Mouse (Mus musculus) heart, postnatal 25 days (tissue): Measurements from ENCODE around the gene Slc8b1. TPM values are rescaled to one million over a fixed set of nuclear protein-coding genes. Genes with fewer than 3 reads are reported as not detected.

Source experiments
- DNase-seq: peaks from one replicate; pipeline ENCODE4 v3.0.0; 2022; ENCODE audit warnings: low spot score
- intact Hi-C: fragments of 180-260 bp; cut with DNase I; formaldehyde crosslinking; loops from one replicate; pipeline ENCODE4 v1.15.1; 2025
- total RNA-seq, 2 experiments: library from RNA; stranded (reverse); gene quantifications; 2 replicates each; pipeline ENCODE4 v1.2.3; 2021

Gene Slc8b1
- total RNA-seq, 2 experiments from 2014 or later = 9.3 to 12.6 TPM

- intact Hi-C loops = no loop called here
- DNase-seq = peak; percentile 59
Observed at GRCm38 (mm10) chr5:120562956-120563913, 52.3 kb downstream of the Slc8b1 start.

DNA sequence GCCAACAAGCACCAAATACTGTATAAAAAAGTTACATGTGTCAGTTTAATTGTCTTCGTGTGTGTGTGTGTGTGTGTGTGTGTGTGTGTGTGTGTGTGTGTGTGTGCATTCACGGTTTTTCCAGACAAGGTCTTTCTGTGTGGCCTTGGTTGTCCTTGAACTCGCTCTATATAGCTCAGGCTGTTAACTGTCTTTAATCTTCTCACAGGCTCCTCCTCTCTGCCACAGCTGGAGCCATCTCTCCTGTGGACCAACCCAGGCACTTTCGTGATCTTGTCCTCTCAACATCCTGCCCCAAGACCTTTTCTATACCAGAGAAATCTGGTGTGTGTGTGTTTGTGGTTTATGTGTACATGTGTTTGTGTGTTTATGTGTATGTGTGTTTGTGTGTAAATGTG lies 52.9 kb downstream of the Slc8b1 start:
- DNase-seq = no peak
- intact Hi-C loops = loop anchor here (1.0 kb wide), 1 partner anchor 14 kb away; no protein-coding TSS in a partner anchor

DNA sequence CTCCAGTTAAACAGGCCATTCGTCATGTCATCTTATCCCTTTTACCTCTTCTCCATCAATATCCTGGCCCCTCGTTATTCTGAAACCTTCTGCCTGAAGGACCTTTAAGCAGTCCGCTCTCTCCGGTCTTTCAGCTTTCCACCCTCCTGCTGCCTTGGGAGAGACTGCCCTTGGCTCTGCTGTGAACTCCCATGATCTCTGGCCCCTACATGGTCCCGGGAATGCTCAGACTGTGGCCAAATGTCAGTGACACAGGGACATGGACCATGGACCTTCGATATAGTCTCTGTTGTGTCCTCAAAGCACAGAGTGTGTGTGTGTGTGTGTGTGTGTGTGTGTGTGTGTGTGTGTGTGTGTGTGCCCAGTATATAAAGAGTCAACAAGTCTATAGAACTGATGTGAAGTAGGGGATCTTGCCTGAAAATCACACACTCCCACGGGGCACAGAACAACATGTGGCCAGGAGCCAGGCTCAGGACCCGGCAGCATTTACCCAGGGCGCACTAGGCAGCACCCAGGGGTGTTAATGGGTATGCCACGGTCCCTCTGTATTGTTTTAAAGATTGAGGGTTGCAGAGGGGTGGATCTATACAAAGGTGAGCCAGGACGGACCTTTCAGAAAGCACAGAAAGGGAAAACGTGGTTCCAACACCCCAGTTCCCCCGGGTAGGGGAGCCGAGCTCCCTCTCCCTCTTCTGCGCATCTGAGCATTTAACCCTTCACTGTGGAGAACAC lies 54.4 kb downstream of the Slc8b1 start:
- intact Hi-C loops = no loop called here
- no peak for DNase-seq

DNA sequence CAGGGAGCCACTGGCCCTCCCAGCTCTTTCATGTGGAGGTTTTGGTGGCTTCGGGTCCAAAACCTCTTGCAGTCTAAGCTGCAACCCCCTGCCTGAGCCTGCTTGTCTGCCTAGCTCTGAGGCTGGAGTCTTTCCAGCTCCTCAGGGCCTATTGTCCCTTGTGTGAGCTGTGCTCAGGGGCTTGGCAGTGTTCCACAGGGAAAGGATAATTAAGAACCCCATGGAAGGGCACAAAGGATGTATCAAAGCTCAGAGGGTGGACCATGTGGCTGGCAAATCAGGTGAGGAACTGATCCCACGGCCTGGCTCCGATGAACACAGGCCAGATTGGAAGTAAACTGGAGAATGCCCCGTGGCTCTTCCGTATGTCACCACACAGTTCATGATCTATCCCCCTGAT lies 55.1 kb downstream of the Slc8b1 start:
- no peak for DNase-seq
- intact Hi-C loops = no loop called here

DNA sequence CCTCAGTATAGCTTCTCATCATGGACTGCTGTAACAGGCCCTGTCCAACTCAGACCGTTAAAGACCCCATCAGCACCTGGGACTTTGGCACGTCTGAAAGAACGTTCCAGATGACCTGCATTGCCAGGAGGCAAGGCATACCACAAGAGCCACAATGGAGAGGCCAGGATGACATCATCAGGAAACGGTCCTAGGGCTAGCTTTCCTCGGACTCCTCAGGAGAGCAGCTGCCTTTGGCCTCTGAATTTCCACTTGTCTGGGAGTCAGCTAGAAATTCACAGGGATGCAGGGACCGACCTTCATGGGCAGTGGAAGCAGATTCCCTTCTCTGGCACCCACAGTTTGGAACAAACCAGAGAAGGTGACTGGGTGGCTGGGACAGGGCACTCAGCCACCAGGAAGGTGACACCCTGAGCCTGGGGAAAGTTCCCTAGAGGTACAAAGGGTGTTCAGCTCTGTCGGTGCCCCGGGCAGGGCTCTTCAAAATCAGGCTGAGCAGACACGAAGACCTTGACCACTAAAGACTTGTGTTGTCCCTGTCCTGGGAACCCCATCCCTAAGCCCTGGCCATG lies 55.8 kb downstream of the Slc8b1 start:
- intact Hi-C loops = no loop called here
- no peak for DNase-seq

DNA sequence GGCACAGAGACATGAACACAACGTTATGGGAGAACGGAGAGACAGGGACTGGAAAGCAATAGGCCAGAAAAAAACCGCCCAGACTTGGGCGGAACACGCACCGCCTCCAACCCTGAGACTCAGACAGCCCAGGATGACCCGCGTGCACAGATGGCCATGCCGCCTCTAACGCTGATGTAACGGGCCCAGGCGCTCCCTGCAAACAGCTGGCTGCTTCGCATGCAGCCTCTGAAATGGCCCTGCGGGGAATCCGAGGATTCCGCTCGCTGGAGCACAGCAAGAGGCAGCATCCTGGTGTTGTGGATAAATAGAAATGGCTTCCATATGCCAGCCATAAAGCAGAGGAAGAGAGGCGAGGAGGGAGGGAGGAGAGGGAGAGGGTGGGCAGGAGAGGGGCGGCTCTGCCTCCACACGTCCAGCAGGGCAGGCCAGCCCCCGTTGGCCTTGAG lies 56.3 kb downstream of the Slc8b1 start:
- intact Hi-C loops = no loop called here
- peak; percentile 63 for DNase-seq

- no peak for DNase-seq
- intact Hi-C loops = no loop called here
Observed at GRCm38 (mm10) chr5:120567761-120568211, 56.8 kb downstream of the Slc8b1 start.

DNA sequence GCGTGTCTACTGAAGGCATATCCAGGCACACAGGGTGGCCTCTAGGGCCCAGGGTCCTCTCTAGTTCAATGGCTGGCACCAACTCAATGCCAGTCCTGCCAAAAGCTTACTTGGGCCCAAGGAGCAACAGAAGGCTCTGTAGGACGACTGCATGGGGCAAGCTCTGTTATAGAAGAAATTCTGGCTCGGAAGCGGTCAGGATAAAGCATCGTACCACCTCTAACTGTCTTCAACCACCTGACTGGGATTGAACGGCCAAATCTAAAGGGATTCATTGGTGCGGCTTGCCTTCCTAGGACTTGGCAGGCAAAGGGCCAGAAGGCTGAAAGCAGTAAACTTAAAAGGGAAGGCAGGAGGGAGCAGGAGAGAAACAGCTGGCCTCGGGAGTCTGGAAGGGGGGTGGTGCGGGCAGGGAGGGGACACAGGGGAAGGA lies 57.4 kb downstream of the Slc8b1 start:
- no peak for DNase-seq
- intact Hi-C loops = no loop called here

DNA sequence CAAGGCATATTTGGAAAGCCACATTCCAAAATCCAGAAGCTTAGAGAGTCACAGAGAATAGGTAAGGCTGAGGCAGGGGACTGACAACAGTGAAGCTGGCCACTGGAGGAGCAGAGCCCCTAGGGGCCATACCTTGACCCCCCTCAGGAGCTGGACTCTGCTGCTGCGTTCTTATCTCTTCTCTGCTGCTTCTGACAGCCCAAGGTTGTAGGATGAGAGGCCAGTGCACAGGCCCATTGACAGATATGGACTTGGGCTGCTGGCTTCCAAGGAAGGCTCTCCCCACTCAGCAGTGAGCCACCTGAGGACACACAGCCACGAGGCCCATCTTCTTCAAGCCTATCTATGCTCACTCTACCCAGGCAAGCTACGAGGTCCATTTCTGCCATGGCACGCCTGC lies 58.0 kb downstream of the Slc8b1 start:
- no peak for DNase-seq
- intact Hi-C loops = no loop called here

GRCm38 (mm10) chr5:120569791-120570190 lies 58.8 kb downstream of the Slc8b1 start:
- intact Hi-C loops = no loop called here
- DNase-seq = no peak

GRCm38 (mm10) chr5:120570289-120570897 lies 59.4 kb downstream of the Slc8b1 start:
- no peak for DNase-seq
- intact Hi-C loops = no loop called here

- intact Hi-C loops = no loop called here
- DNase-seq = no peak
Observed at GRCm38 (mm10) chr5:120571056-120571740, 60.2 kb downstream of the Slc8b1 start.

- intact Hi-C loops = no loop called here
- no peak for DNase-seq
Observed at GRCm38 (mm10) chr5:120574469-120575063, 63.6 kb downstream of the Slc8b1 start.

DNA sequence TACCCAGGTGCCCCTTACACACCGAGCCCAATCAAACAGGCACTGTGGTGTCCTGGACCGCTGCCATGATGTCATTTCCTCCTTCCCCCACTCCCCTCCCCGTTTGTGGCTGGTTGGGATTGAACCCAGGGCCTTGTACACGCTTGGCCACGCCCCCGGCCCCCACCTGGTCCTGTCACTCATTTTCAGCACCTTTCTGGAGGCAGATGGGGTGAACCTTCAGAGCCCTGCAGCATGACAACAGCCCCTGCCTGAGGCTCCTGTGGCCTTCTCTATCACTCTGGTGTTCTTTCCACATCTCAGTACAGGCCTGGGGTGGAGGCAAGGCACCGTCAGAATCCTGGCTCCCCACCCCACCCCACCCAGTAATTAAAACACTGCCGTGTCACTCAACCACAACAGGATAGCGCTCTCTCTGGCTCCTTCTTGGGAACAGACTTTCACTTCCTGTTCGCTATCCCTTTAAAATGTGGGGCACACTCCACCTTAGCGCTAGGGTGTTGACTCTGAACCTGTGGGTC lies 65.9 kb downstream of the Slc8b1 start:
- intact Hi-C loops = no loop called here
- DNase-seq = no peak

DNA sequence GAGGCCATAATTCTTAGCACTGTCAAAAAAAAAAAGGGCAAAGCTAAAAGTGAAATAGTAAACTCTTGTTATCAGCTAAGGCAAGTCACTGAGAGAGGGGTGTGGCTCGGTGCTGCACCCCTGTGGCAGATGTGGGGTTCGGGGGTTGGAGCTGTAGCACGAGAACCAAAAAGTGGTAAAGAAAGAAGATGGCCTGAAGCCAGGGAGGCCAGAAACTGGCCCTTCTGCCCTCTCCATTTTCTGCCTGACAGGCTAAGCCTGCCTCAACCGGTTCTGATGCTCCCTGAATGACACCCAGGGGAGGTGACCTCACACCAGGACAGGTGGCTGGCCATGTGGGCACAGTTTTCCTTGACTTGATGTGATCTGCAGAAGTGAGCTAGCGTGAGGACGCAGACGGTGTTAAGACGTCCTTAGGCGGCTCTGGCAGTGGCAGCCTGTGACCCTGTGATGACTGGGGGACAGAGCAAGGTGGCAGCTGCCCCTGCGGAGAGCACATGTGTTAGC lies 67.0 kb downstream of the Slc8b1 start:
- no peak for DNase-seq
- intact Hi-C loops = loop anchor here (1.0 kb wide), 1 partner anchor 14 kb away; no protein-coding TSS in a partner anchor

DNA sequence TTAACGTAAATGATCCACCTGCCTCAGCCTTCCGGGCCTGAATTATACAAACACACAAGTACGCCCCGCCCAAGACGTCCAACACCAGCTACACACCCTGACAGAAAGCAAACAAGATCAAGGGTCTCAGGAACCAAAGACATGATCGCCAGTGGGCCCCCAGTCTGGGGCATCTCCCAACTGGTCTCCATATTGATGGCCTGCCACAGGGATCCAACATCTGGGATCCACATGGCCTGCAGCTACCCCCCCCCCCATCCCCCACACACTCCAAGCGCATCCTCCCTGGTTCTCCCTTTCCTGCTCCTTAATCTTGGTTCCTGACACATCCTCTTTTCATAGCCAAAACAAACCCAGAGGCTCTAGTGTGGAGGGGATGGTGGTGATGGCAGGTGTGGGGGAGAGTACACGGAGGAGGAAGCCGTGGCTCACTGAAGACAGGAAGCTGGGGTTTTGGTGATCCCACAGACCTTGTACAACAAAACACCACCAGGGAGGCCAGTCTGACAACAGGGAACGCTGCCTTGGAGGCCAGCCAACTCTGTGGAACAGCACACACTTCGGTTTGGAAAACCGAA lies 67.6 kb downstream of the Slc8b1 start:
- peak; percentile 50 for DNase-seq
- intact Hi-C loops = loop anchor here (1.0 kb wide), 1 partner anchor 14 kb away; no protein-coding TSS in a partner anchor

DNA sequence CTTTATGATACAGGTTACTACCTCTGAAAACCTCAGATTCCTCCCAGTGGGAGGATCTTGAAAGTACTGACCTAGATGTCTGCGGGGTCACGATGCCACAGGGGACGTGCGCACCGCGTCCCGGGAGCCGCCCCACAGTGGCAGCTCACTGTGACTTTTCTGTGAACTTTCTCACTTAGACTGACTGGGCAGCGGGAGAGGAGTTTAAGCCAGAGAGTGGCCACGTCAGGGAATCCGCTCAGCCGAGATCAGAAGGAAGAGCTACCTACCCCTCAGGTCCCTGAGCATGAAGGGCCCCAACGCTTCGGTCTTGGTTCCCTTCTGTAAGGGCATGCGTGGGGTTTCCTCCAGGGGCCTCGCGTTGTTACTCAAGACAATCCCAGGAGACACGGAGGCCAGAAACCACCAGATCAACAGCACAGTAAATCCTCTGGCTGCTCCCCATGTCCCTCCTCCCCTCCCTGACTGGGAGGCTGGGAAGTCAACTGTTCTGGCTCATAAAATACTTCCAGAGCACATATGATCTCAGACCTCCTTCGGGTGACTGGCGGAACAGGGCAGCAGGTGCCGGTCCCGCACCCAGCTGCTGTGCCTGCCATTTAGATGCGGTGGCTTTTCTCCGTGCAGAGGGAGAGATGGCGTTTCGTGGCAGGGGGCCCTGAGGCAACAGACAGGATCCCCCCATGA lies 68.4 kb downstream of the Slc8b1 start:
- DNase-seq = peak; percentile 58
- intact Hi-C loops = no loop called here
